Mouse (Mus musculus): ENCODE measurements around the gene Retreg1. TPM values are rescaled to one million over a fixed set of nuclear protein-coding genes. Genes with fewer than 3 reads are reported as not detected.
A peak's percentile ranks its signal among the peaks of the same experiment; 100 is the strongest.

Gene Retreg1
- polyA plus RNA-seq, 1 experiment, result 8.3 TPM

- DNase-seq, result no peak
- no peaks in the 10 kb centered on the region for H3K27me3 ChIP-seq (ENCODE audit: control insufficient read depth, insufficient read depth, low read length)
- peaks cover 8% of the 10 kb centered on the region; the same call in 1 of the 2 replicates for H3K4me1 ChIP-seq (replicated peaks; ENCODE audit: control insufficient read depth, insufficient read depth, low read length)
- H3K27ac ChIP-seq (ENCODE audit: control insufficient read depth, insufficient read depth, low read length), result no peak overlapping the region
- no peak for TF ChIP-seq POLR2A (IDR thresholded peaks at IDR 0.05; ENCODE audit: control insufficient read depth, extremely low read depth, insufficient read depth, low read length, poor library complexity)
- no peak for TF ChIP-seq CTCF (IDR thresholded peaks at IDR 0.05; ENCODE audit: borderline replicate concordance, control insufficient read depth, extremely low read depth, insufficient read depth, low read length, poor library complexity)
- 46% methylated on average over 14 of the region's 14 CpGs for WGBS
- no peak overlapping the region for H3K4me3 ChIP-seq (ENCODE audit: control insufficient read depth, insufficient read depth, low read length)
- no peaks in the 10 kb centered on the region for H3K36me3 ChIP-seq (ENCODE audit: control insufficient read depth, insufficient read depth, low read length)
Measured at GRCm38 (mm10) chr15:25904435-25905021, 61.5 kb downstream of the Retreg1 start.

- Histone ChIP-seq H3K36me3 (ENCODE audit: control insufficient read depth, insufficient read depth, low read length) (no peaks in the 10 kb centered on the region), H3K27me3 (ENCODE audit: control insufficient read depth, insufficient read depth, low read length) (no peaks in the 10 kb centered on the region), H3K4me3 (ENCODE audit: control insufficient read depth, insufficient read depth, low read length) (no peak overlapping the region), H3K4me1 (replicated peaks; ENCODE audit: control insufficient read depth, insufficient read depth, low read length) (peaks cover 14% of the 10 kb centered on the region), H3K27ac (ENCODE audit: control insufficient read depth, insufficient read depth, low read length) (peak overlapping the region; percentile 68)
- DNase-seq, result no peak
- TF ChIP-seq POLR2A (IDR thresholded peaks at IDR 0.05; ENCODE audit: control insufficient read depth, extremely low read depth, insufficient read depth, low read length, poor library complexity), result no peak
- no peak for TF ChIP-seq CTCF (IDR thresholded peaks at IDR 0.05; ENCODE audit: borderline replicate concordance, control insufficient read depth, extremely low read depth, insufficient read depth, low read length, poor library complexity)
- WGBS, result 26% methylated on average over 11 of the region's 11 CpGs
Measured at GRCm38 (mm10) chr15:25909783-25910494, 67.0 kb downstream of the Retreg1 start.

GRCm38 (mm10) chr15:25910495-25910865 is 67.5 kb downstream of the Retreg1 start:
- H3K36me3 ChIP-seq (ENCODE audit: control insufficient read depth, insufficient read depth, low read length), result no peaks in the 10 kb centered on the region
- TF ChIP-seq POLR2A (IDR thresholded peaks at IDR 0.05; ENCODE audit: control insufficient read depth, extremely low read depth, insufficient read depth, low read length, poor library complexity) (no peak), CTCF (IDR thresholded peaks at IDR 0.05; ENCODE audit: borderline replicate concordance, control insufficient read depth, extremely low read depth, insufficient read depth, low read length, poor library complexity) (no peak)
- H3K4me3 ChIP-seq (ENCODE audit: control insufficient read depth, insufficient read depth, low read length), result no peak overlapping the region
- H3K27me3 ChIP-seq (ENCODE audit: control insufficient read depth, insufficient read depth, low read length), result no peaks in the 10 kb centered on the region
- peak overlapping the region; percentile 68 for H3K27ac ChIP-seq (ENCODE audit: control insufficient read depth, insufficient read depth, low read length)
- DNase-seq, result no peak
- 0% methylated on average over 1 of the region's 1 CpGs for WGBS
- peaks cover 14% of the 10 kb centered on the region for H3K4me1 ChIP-seq (replicated peaks; ENCODE audit: control insufficient read depth, insufficient read depth, low read length)

- Histone ChIP-seq H3K4me3 (ENCODE audit: control insufficient read depth, insufficient read depth, low read length) (no peak overlapping the region), H3K27ac (ENCODE audit: control insufficient read depth, insufficient read depth, low read length) (peak overlapping the region; percentile 68)
- WGBS, result 58% methylated on average over 1 of the region's 1 CpGs
Measured at GRCm38 (mm10) chr15:25910924-25911323, 67.9 kb downstream of the Retreg1 start.

GRCm38 (mm10) chr15:25912911-25913310 is 69.9 kb downstream of the Retreg1 start:
- TF ChIP-seq CTCF (IDR thresholded peaks at IDR 0.05; ENCODE audit: borderline replicate concordance, control insufficient read depth, extremely low read depth, insufficient read depth, low read length, poor library complexity) (no peak), POLR2A (IDR thresholded peaks at IDR 0.05; ENCODE audit: control insufficient read depth, extremely low read depth, insufficient read depth, low read length, poor library complexity) (no peak)
- H3K4me3 ChIP-seq (ENCODE audit: control insufficient read depth, insufficient read depth, low read length), result no peak overlapping the region
- no peak for DNase-seq
- 84% methylated on average over 7 of the region's 7 CpGs for WGBS
- H3K27me3 ChIP-seq (ENCODE audit: control insufficient read depth, insufficient read depth, low read length), result no peaks in the 10 kb centered on the region
- H3K27ac ChIP-seq (ENCODE audit: control insufficient read depth, insufficient read depth, low read length), result no peak overlapping the region
- H3K36me3 ChIP-seq (ENCODE audit: control insufficient read depth, insufficient read depth, low read length), result no peaks in the 10 kb centered on the region
- peaks cover 19% of the 10 kb centered on the region for H3K4me1 ChIP-seq (replicated peaks; ENCODE audit: control insufficient read depth, insufficient read depth, low read length)

More at GRCm38 (mm10) chr15:25910924-25911323, 67.9 kb downstream of the Retreg1 start:
- H3K4me1 ChIP-seq (replicated peaks; ENCODE audit: control insufficient read depth, insufficient read depth, low read length), result peaks cover 17% of the 10 kb centered on the region
- no peaks in the 10 kb centered on the region for H3K27me3 ChIP-seq (ENCODE audit: control insufficient read depth, insufficient read depth, low read length)
- H3K36me3 ChIP-seq (ENCODE audit: control insufficient read depth, insufficient read depth, low read length), result no peaks in the 10 kb centered on the region
- TF ChIP-seq CTCF (IDR thresholded peaks at IDR 0.05; ENCODE audit: borderline replicate concordance, control insufficient read depth, extremely low read depth, insufficient read depth, low read length, poor library complexity) (no peak), POLR2A (IDR thresholded peaks at IDR 0.05; ENCODE audit: control insufficient read depth, extremely low read depth, insufficient read depth, low read length, poor library complexity) (no peak)
- no peak for DNase-seq

GRCm38 (mm10) chr15:25913659-25914058 is 70.7 kb downstream of the Retreg1 start:
- 90% methylated on average over 9 of the region's 9 CpGs for WGBS
- no peaks in the 10 kb centered on the region for H3K27me3 ChIP-seq (ENCODE audit: control insufficient read depth, insufficient read depth, low read length)
- H3K36me3 ChIP-seq (ENCODE audit: control insufficient read depth, insufficient read depth, low read length), result no peaks in the 10 kb centered on the region
- no peak overlapping the region for H3K27ac ChIP-seq (ENCODE audit: control insufficient read depth, insufficient read depth, low read length)
- peaks cover 19% of the 10 kb centered on the region for H3K4me1 ChIP-seq (replicated peaks; ENCODE audit: control insufficient read depth, insufficient read depth, low read length)
- H3K4me3 ChIP-seq (ENCODE audit: control insufficient read depth, insufficient read depth, low read length), result no peak overlapping the region
- DNase-seq, result no peak
- TF ChIP-seq CTCF (IDR thresholded peaks at IDR 0.05; ENCODE audit: borderline replicate concordance, control insufficient read depth, extremely low read depth, insufficient read depth, low read length, poor library complexity) (no peak), POLR2A (IDR thresholded peaks at IDR 0.05; ENCODE audit: control insufficient read depth, extremely low read depth, insufficient read depth, low read length, poor library complexity) (no peak)
